Mouse (Mus musculus) embryonic facial prominence, embryonic 14.5 days (tissue): Measurements from ENCODE around the gene Serp2. TPM values are rescaled to one million over a fixed set of nuclear protein-coding genes. Genes with fewer than 3 reads are reported as not detected.
"Not testable (repeated sequence)": the region's sequence is repeated elsewhere in the genome, so short reads cannot be mapped to it uniquely, and the experiment has no call there.

ENCODE experiments used
- ATAC-seq: fragments of 200-750 bp; cut with Nextera tagmentation; 2 replicates; pipeline ENCODE4 v1.8.0; 2017; ENCODE audit warnings: low read depth, moderate number of reproducible peaks, moderate TSS enrichment
- DNase-seq: peaks from one replicate; pipeline ENCODE4 v3.0.0-alpha.2; 2015; ENCODE audit warnings: low spot score
- H3K27ac ChIP-seq: fragments of 300-500 bp; sonication (generic); replicated peaks from 2 replicates; pipeline ENCODE4 v1.5.1; 2014; ENCODE audit warnings: low read depth, mild to moderate bottlenecking, low read length, moderate library complexity
- H3K27me3 ChIP-seq: fragments of 300-500 bp; sonication (generic); replicated peaks from 2 replicates; pipeline ENCODE4 v1.6.1; 2014; ENCODE audit warnings: low read length; ENCODE audit not compliant: control insufficient read depth, insufficient read depth
- H3K36me3 ChIP-seq: fragments of 300-500 bp; sonication (generic); 2 replicates; pipeline ENCODE4 v1.6.1; 2014; ENCODE audit warnings: low read length, mixed read lengths; ENCODE audit not compliant: control insufficient read depth, insufficient read depth
- H3K4me1 ChIP-seq: fragments of 300-500 bp; sonication (generic); 2 replicates; pipeline ENCODE4 v1.6.1; 2014; ENCODE audit warnings: antibody characterized with exemption, low read length; ENCODE audit not compliant: control insufficient read depth, insufficient read depth
- H3K4me2 ChIP-seq: fragments of 300-500 bp; sonication (generic); 2 replicates; pipeline ENCODE4 v1.6.1; 2014; ENCODE audit warnings: low read depth, mild to moderate bottlenecking, low read length, moderate library complexity, mixed read lengths
- H3K4me3 ChIP-seq: fragments of 300-500 bp; sonication (generic); 2 replicates; pipeline ENCODE4 v1.5.1; 2014; ENCODE audit warnings: low read depth, mild to moderate bottlenecking, low read length
- H3K9ac ChIP-seq: fragments of 300-500 bp; sonication (generic); 2 replicates; pipeline ENCODE4 v1.6.1; 2014; ENCODE audit warnings: low read depth, mild to moderate bottlenecking, low read length, moderate library complexity, mixed read lengths
- H3K9me3 ChIP-seq: fragments of 300-500 bp; sonication (generic); 2 replicates; pipeline ENCODE4 v1.6.1; 2016; ENCODE audit warnings: low read length; ENCODE audit not compliant: control insufficient read depth
- WGBS: fragments of 180-500 bp; shearing (Covaris S2); extraction: QIAGEN DNeasy Blood & Tissue Kit; methylation state at CpG from one replicate; pipeline ENCODE4 v1.1.7; 2014; 5-methylcytosine and 5-hydroxymethylcytosine counted together
- polyA plus RNA-seq: library from polyadenylated mRNA; unstranded; fragments of >200 nt; fragmentation: Nextera tagmentation; extraction: Ambion mirVana; gene quantifications from 2 replicates; pipeline ENCODE4 v1.2.1, GENCODE M21; 2014

Serp2 gene
- polyA plus RNA-seq, 1 experiment from 2014 or later: 13.1 TPM

GRCm38 (mm10) chr14:76566711-76567110, 10.0 kb upstream of the Serp2 start:
- Histone ChIP-seq H3K4me2 (no peak overlapping the region), H3K4me3 (no peak overlapping the region), H3K27ac (no peak overlapping the region), H3K27me3 (no peaks in the 10 kb centered on the region), H3K4me1 (peaks cover 21% of the 10 kb centered on the region), H3K9ac (no peak overlapping the region), H3K9me3 (no peaks in the 10 kb centered on the region), H3K36me3 (no peaks in the 10 kb centered on the region)
- WGBS: 74% methylated on average over 8 of the region's 8 CpGs
- no peak for DNase-seq
- no peak for ATAC-seq

- WGBS: 57% methylated on average over 4 of the region's 4 CpGs
- Histone ChIP-seq H3K9me3 (no peaks in the 10 kb centered on the region), H3K27ac (no peak overlapping the region), H3K9ac (no peak overlapping the region), H3K4me2 (no peak overlapping the region), H3K4me3 (no peak overlapping the region), H3K27me3 (no peaks in the 10 kb centered on the region), H3K36me3 (no peaks in the 10 kb centered on the region), H3K4me1 (peaks cover 21% of the 10 kb centered on the region)
- ATAC-seq (no peak), DNase-seq (no peak)
These were observed 9.5 kb upstream of the Serp2 start for GRCm38 (mm10) chr14:76566193-76566592.

GRCm38 (mm10) chr14:76559208-76559607, 2.5 kb upstream of the Serp2 start:
- no peaks in the 10 kb centered on the region for H3K36me3 ChIP-seq
- H3K27me3 ChIP-seq: no peaks in the 10 kb centered on the region
- peaks cover 17% of the 10 kb centered on the region for H3K4me1 ChIP-seq
- H3K9me3 ChIP-seq: no peaks in the 10 kb centered on the region
- no peak overlapping the region for H3K4me2 ChIP-seq
- H3K9ac ChIP-seq: no peak overlapping the region
- H3K27ac ChIP-seq: no peak overlapping the region
- DNase-seq (no peak), ATAC-seq (no peak)
- WGBS: 84% methylated on average over 2 of the region's 2 CpGs
- no peak overlapping the region for H3K4me3 ChIP-seq

- not testable (repeated sequence) for H3K4me2 ChIP-seq, H3K27me3 ChIP-seq, H3K27ac ChIP-seq, DNase-seq, ATAC-seq, H3K9ac ChIP-seq, H3K4me3 ChIP-seq, H3K9me3 ChIP-seq, H3K36me3 ChIP-seq
- peaks cover 22% of the 10 kb centered on the region for H3K4me1 ChIP-seq
- 57% methylated on average over 8 of the region's 8 CpGs for WGBS
These were observed 1.5 kb upstream of the Serp2 start for GRCm38 (mm10) chr14:76558171-76558570.

GRCm38 (mm10) chr14:76556031-76556851, 448 bp downstream of the Serp2 start:
- peak; percentile 73 for DNase-seq

GRCm38 (mm10) chr14:76555263-76556030, 1.2 kb downstream of the Serp2 start:
- 30% methylated on average over 18 of the region's 18 CpGs for WGBS
- peaks cover 21% of the 10 kb centered on the region for H3K4me1 ChIP-seq
- H3K27ac ChIP-seq: peak overlapping the region; percentile 85
- H3K27me3 ChIP-seq: no peaks in the 10 kb centered on the region
- ATAC-seq (peak; percentile 13), DNase-seq (peak; percentile 75)
- H3K36me3 ChIP-seq: no peaks in the 10 kb centered on the region
- H3K4me2 ChIP-seq: peak overlapping the region; percentile 96
- H3K9me3 ChIP-seq: no peaks in the 10 kb centered on the region
- peak overlapping the region; percentile 80 for H3K9ac ChIP-seq
- peak overlapping the region; percentile 67 for H3K4me3 ChIP-seq

More at GRCm38 (mm10) chr14:76556031-76556851, 448 bp downstream of the Serp2 start:
- Histone ChIP-seq H3K9me3 (no peaks in the 10 kb centered on the region), H3K27ac (peak overlapping the region; percentile 85), H3K4me3 (peak overlapping the region; percentile 67), H3K9ac (peak overlapping the region; percentile 80), H3K4me2 (peak overlapping the region; percentile 96), H3K36me3 (no peaks in the 10 kb centered on the region), H3K4me1 (peaks cover 22% of the 10 kb centered on the region), H3K27me3 (no peaks in the 10 kb centered on the region)
- 1% methylated on average over 45 of the region's 67 CpGs for WGBS
- peak; percentile 64 for ATAC-seq

GRCm38 (mm10) chr14:76544136-76544535, 12.6 kb downstream of the Serp2 start:
- Histone ChIP-seq H3K4me2 (no peak overlapping the region), H3K36me3 (no peaks in the 10 kb centered on the region), H3K4me1 (no peaks in the 10 kb centered on the region), H3K9ac (no peak overlapping the region), H3K27me3 (no peaks in the 10 kb centered on the region), H3K4me3 (no peak overlapping the region), H3K27ac (no peak overlapping the region), H3K9me3 (no peaks in the 10 kb centered on the region)
- ATAC-seq: no peak
- 77% methylated on average over 6 of the region's 6 CpGs for WGBS
- DNase-seq: no peak

GRCm38 (mm10) chr14:76541341-76541740, 15.3 kb downstream of the Serp2 start:
- Histone ChIP-seq H3K9ac (no peak overlapping the region), H3K36me3 (no peaks in the 10 kb centered on the region), H3K4me2 (no peak overlapping the region), H3K4me3 (no peak overlapping the region), H3K27me3 (no peaks in the 10 kb centered on the region), H3K9me3 (no peaks in the 10 kb centered on the region), H3K4me1 (no peaks in the 10 kb centered on the region), H3K27ac (no peak overlapping the region)
- ATAC-seq (no peak), DNase-seq (no peak)
- WGBS: 68% methylated on average over 2 of the region's 2 CpGs
